Mouse (Mus musculus): ENCODE measurements at regions not wholly inside any gene's neighbourhood (a gene's known extent, or its start where the extent isn't known, plus 50 kb on each side); places are given as distances from the start of the nearest gene placed in this dataset.

DNA sequence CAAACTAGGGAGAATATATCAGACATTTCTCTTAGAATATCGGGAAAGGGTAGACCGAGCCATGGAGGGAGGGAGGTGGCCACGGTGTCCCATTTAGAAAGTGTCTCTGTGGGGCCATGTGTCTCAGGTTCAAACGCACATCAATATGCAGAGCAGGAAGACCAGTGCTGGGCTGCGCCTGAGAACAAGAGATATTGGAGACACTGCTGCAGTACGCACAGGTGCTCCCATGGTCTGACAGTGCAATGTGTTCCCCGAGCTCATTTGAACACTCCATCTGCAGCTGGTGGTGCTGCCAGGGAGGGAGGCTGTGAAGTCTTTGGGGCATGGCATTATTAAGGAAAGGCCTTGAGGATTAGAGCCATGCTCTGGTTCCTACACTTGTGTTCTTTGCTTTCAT lies 60.6 kb upstream of the Irf2bp2 start:
- Histone ChIP-seq H3K4me1 (replicated peaks; ENCODE audit: low read depth, low read length) (no peaks in the 10 kb centered on the region), H3K27me3 (ENCODE audit: insufficient read depth, low read length) (no peaks in the 10 kb centered on the region), H3K36me3 (ENCODE audit: insufficient read depth, low read length) (no peaks in the 10 kb centered on the region), H3K4me3 (replicated peaks; ENCODE audit: low read length) (no peak overlapping the region), H3K9me3 (ENCODE audit: low read length) (no peaks in the 10 kb centered on the region)
- TF ChIP-seq CTCF (conservative IDR thresholded peaks at IDR 0.05; ENCODE audit: low read length) (no peak), POU5F1 (IDR thresholded peaks at IDR 0.05; ENCODE audit: borderline replicate concordance, low read length) (no peak), NANOG (IDR thresholded peaks at IDR 0.05; ENCODE audit: borderline replicate concordance, low read length) (no peak)

DNA sequence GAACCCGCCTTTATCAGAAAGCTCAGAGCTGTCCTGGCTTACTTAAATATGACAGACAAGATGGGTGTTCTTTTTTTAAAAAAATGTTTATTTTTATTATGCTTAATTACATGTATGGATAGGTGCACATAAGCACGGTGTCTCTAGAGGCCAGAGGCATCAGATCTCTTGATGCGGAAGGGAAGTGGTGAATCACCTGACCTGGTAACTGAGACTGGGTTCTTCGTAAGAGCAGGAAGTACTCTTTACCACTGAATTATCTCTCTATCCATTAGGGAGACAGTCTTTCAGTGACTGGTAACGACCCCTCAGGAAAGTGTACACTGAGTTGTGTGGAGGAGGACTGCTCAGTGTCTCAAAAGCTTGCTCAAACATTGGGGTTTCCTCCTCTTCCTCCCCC lies 58.4 kb upstream of the Irf2bp2 start:
- Histone ChIP-seq H3K4me3 (replicated peaks; ENCODE audit: low read length) (no peak overlapping the region), H3K9me3 (ENCODE audit: low read length) (no peaks in the 10 kb centered on the region), H3K4me1 (replicated peaks; ENCODE audit: low read depth, low read length) (no peaks in the 10 kb centered on the region), H3K27me3 (ENCODE audit: insufficient read depth, low read length) (no peaks in the 10 kb centered on the region), H3K36me3 (ENCODE audit: insufficient read depth, low read length) (no peaks in the 10 kb centered on the region)
- TF ChIP-seq NANOG (IDR thresholded peaks at IDR 0.05; ENCODE audit: borderline replicate concordance, low read length) (no peak), POU5F1 (IDR thresholded peaks at IDR 0.05; ENCODE audit: borderline replicate concordance, low read length) (no peak), CTCF (conservative IDR thresholded peaks at IDR 0.05; ENCODE audit: low read length) (no peak)

DNA sequence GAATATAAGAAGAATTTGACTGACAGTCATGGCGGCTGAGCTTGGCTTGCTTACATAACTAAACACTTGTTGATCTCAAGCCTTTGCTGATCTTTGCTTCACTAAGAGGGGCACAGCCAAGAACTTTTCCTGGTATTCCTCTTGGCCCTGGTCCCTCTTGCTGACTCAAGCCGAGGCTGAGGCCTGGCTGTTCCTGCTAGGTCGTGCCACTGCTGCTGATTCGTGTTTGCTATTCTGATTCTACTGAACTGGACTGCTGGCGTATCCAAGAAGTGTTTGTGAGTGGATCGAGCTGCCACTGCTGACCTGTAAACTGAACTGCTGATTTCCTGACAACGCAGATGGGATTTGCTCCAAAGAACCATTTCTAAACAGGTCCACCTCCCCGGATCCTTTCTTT lies 57.2 kb upstream of the Irf2bp2 start:
- TF ChIP-seq CTCF (conservative IDR thresholded peaks at IDR 0.05; ENCODE audit: low read length) (no peak), POU5F1 (IDR thresholded peaks at IDR 0.05; ENCODE audit: borderline replicate concordance, low read length) (no peak), NANOG (IDR thresholded peaks at IDR 0.05; ENCODE audit: borderline replicate concordance, low read length) (no peak)
- H3K4me1 ChIP-seq (replicated peaks; ENCODE audit: low read depth, low read length): no peaks in the 10 kb centered on the region
- no peaks in the 10 kb centered on the region for H3K27me3 ChIP-seq (ENCODE audit: insufficient read depth, low read length)
- H3K36me3 ChIP-seq (ENCODE audit: insufficient read depth, low read length): no peaks in the 10 kb centered on the region
- H3K4me3 ChIP-seq (replicated peaks; ENCODE audit: low read length): no peak overlapping the region
- no peaks in the 10 kb centered on the region for H3K9me3 ChIP-seq (ENCODE audit: low read length)

DNA sequence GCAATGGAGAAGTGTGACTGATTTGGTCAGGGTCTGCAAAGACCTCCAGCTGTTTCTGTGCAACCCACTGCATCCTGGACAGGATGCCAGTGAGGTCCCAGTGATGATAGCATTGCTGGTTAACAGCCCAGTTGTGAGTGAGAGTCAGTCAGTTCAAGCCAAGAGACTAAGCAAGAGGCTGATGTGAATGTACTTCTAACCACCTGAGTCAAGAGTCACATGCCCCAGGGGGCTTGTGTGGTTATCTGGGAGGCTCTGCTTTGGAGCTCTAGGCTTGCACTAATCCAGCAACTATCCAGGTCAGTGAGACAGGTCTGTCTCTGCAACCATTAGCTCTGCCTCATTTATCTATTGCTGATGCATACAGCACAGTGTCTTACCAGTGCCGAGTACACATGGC lies 55.5 kb upstream of the Irf2bp2 start:
- Histone ChIP-seq H3K4me1 (replicated peaks; ENCODE audit: low read depth, low read length) (no peaks in the 10 kb centered on the region), H3K27me3 (ENCODE audit: insufficient read depth, low read length) (no peaks in the 10 kb centered on the region), H3K4me3 (replicated peaks; ENCODE audit: low read length) (no peak overlapping the region), H3K9me3 (ENCODE audit: low read length) (no peaks in the 10 kb centered on the region), H3K36me3 (ENCODE audit: insufficient read depth, low read length) (no peaks in the 10 kb centered on the region)
- no peak for TF ChIP-seq CTCF (conservative IDR thresholded peaks at IDR 0.05; ENCODE audit: low read length)
- TF ChIP-seq NANOG (IDR thresholded peaks at IDR 0.05; ENCODE audit: borderline replicate concordance, low read length): no peak
- TF ChIP-seq POU5F1 (IDR thresholded peaks at IDR 0.05; ENCODE audit: borderline replicate concordance, low read length): no peak

DNA sequence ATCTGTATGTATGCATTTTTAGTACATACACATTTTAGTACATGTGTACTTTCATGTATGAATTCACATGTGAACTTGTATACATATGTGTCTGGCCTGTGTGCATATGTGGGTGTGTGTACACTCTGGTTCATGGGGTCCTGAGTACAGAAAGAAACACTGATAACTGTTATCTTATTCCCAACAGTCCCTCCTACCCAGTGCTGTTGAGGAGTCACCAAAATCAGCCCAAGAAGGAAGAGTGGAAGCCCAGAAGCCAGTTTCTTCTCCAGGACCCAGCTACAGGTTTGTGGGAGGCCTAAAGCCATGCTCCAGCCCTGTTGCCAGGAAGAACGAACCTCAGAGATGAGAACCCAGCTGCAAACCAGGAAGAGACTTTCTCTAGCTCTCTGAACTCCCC lies 53.6 kb upstream of the Irf2bp2 start:
- Histone ChIP-seq H3K9me3 (ENCODE audit: low read length) (no peaks in the 10 kb centered on the region), H3K27me3 (ENCODE audit: insufficient read depth, low read length) (no peaks in the 10 kb centered on the region), H3K4me3 (replicated peaks; ENCODE audit: low read length) (no peak overlapping the region), H3K36me3 (ENCODE audit: insufficient read depth, low read length) (no peaks in the 10 kb centered on the region), H3K4me1 (replicated peaks; ENCODE audit: low read depth, low read length) (no peaks in the 10 kb centered on the region)
- TF ChIP-seq POU5F1 (IDR thresholded peaks at IDR 0.05; ENCODE audit: borderline replicate concordance, low read length) (no peak), NANOG (IDR thresholded peaks at IDR 0.05; ENCODE audit: borderline replicate concordance, low read length) (no peak), CTCF (conservative IDR thresholded peaks at IDR 0.05; ENCODE audit: low read length) (no peak)

DNA sequence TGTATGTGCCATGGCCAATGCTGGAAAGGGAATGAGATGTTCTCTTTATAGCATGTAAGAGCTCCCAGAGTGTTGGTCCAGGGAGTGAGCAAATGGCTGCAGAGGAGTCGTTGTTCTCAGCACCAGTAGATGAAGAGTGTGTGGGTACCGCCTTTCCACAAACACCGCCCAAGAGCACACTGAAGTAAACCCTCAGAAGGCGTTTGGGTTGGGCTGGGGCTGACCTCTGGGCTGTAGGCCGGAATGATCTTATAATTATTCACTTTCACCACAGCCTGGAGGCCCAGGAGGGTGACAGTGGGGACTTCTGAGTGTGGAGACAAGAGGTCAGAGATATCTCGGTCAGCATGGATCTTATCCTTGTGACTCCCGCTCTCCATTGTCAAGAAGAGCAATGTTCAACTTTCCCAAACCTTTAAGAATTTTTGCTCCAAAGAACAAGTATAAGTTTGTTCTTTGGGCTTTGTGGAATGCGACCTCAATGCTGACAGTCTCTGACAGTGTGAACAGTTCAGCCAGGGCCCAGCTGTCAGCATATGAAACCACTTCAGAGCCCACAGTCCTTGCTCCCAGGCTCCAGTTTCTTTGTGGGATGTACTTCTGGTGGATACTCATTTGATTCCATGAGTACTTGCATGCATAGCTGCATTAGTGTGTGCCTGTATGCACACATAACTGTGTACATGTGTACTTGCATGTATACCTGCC lies 53.0 kb upstream of the Irf2bp2 start:
- Histone ChIP-seq H3K9me3 (ENCODE audit: low read length) (no peaks in the 10 kb centered on the region), H3K4me1 (replicated peaks; ENCODE audit: low read depth, low read length) (no peaks in the 10 kb centered on the region), H3K36me3 (ENCODE audit: insufficient read depth, low read length) (no peaks in the 10 kb centered on the region), H3K27me3 (ENCODE audit: insufficient read depth, low read length) (no peaks in the 10 kb centered on the region), H3K4me3 (replicated peaks; ENCODE audit: low read length) (no peak overlapping the region)
- no peak for TF ChIP-seq POU5F1 (IDR thresholded peaks at IDR 0.05; ENCODE audit: borderline replicate concordance, low read length)
- no peak for TF ChIP-seq NANOG (IDR thresholded peaks at IDR 0.05; ENCODE audit: borderline replicate concordance, low read length)
- no peak for TF ChIP-seq CTCF (conservative IDR thresholded peaks at IDR 0.05; ENCODE audit: low read length)

DNA sequence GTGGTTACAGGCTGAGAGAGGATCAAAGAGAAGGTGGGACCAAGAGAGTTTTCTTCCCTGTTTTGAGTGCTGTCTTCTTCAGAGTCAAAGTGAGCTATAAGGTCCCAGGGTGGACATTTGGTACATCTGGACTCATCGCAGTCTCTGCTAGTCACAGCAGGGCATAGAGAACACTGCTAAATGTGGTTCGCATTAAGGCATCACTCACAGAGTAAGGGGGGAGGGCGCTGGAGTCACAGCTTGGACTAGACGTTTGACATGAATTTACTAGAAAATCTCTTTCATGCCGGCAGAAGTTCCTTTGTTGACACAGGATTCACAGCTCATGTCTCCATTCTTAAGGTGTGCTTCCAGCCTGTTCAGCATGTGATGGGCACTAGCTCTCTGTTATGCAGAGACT lies 50.4 kb upstream of the Irf2bp2 start:
- H3K9me3 ChIP-seq (ENCODE audit: low read length): peaks cover 4% of the 10 kb centered on the region
- H3K36me3 ChIP-seq (ENCODE audit: insufficient read depth, low read length): no peaks in the 10 kb centered on the region
- no peak overlapping the region for H3K4me3 ChIP-seq (replicated peaks; ENCODE audit: low read length)
- no peaks in the 10 kb centered on the region for H3K27me3 ChIP-seq (ENCODE audit: insufficient read depth, low read length)
- H3K4me1 ChIP-seq (replicated peaks; ENCODE audit: low read depth, low read length): no peaks in the 10 kb centered on the region
- TF ChIP-seq NANOG (IDR thresholded peaks at IDR 0.05; ENCODE audit: borderline replicate concordance, low read length) (no peak), CTCF (conservative IDR thresholded peaks at IDR 0.05; ENCODE audit: low read length) (no peak), POU5F1 (IDR thresholded peaks at IDR 0.05; ENCODE audit: borderline replicate concordance, low read length) (no peak)

All from E14TG2a.4 (cell line).